Mouse (Mus musculus): ENCODE data around the gene Zcchc10.

DNA sequence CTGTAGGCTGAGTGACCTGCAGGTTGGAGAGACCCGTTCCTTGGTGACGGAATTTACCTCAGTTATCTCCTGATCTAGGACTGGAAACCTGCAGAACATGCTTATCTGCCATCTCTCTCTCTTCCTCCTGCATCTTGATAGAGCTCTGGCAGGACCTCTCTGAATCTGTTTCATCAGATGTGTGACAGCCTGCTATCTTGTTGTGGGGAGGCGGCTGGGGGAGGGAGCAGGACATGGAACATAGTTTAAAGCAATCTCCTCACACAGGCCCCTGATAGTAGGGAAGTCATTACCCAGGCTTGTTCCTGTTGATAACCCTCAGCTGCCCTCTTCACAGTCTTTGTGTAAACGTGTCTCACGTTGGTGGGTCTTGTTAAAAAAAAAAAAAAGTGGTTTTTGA lies 20.8 kb downstream of the Zcchc10 start:
- no peak for TF ChIP-seq CTCF (conservative IDR thresholded peaks at IDR 0.05; ENCODE audit: low read length)
- no peak for TF ChIP-seq POU5F1 (IDR thresholded peaks at IDR 0.05; ENCODE audit: borderline replicate concordance, low read length)
